Mouse (Mus musculus) adrenal gland, postnatal 4 days (tissue): Measurements from ENCODE around the gene Eid3. TPM values are rescaled to one million over a fixed set of nuclear protein-coding genes. Genes with fewer than 3 reads are reported as not detected.

Source experiments
- DNase-seq, 2 experiments: peaks; one replicate each; pipeline ENCODE4 v3.0.0; 2021 to 2022; ENCODE audit warnings: low spot score in 2 of 2, mixed read lengths in 2 of 2
- total RNA-seq, 2 experiments: library from RNA; stranded (reverse); gene quantifications; 2 replicates each; pipeline ENCODE4 v1.2.3; 2021

The Eid3 gene
- total RNA-seq, 2 experiments from 2014 or later = 4.1 to 5.8 TPM

DNA sequence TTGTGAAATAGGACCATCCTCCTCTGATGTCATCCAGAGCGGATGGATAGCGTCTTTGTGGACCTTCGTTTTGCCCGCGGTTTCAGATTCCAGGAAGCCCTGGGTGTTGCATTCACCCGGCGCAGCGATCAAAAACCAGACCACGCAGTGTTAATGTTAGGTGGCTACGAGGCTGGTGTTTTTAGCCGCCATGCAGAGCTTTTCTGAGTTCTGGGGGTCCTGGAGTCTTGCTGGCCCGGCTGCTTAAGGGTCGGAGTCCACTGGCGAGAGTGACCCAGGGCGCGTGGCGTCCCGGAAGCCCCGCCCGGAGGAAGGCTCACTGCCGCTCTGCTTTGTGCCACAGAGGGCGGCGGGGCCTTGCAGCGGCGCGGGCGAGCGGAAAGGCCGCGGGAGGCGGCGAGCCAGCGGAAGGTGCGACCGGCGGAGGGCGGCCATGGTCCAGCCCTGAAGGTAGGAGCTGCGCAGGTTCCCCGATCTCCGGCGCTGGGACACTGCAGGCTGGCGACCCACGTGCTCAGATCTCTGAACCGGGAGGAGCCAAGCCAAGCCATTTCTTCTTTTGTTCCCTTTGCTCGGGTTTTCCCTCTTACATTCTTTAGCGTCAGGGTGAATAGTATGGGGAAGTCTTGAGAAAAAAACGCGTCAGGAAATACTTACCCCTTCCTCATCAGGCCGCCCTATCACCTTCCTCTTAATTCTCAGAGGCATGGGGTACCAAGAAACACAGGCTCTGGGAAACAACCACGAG, 6.1 kb upstream of the Eid3 start:
- DNase-seq = peak; percentile 36 to 60

DNA sequence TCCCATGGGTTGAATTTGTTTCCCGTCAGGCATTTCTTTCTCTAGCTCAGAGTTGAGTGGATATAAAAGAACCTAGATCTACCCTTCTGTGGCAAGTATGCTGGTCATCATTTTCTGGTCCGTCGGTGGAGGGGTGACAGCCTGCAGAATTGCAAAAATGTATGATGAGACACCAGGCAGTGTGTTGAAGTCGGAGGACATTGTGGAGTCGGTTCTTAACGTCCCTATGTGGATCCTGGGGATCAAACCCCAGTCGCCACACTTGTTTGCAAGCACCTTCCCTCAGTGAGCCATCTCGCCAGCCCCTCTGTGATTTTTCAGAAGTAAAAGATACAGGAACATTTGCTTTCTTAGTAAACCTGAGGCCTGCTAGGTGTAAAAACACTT, 5.5 kb upstream of the Eid3 start:
- no peak for DNase-seq

- DNase-seq = no peak
These were observed 3.2 kb upstream of the Eid3 start for GRCm38 (mm10) chr10:82863106-82863680.

GRCm38 (mm10) chr10:82863827-82864226, 2.6 kb upstream of the Eid3 start:
- no peak for DNase-seq

- no peak for DNase-seq
These were observed 406 bp downstream of the Eid3 start for GRCm38 (mm10) chr10:82866832-82867231.

DNA sequence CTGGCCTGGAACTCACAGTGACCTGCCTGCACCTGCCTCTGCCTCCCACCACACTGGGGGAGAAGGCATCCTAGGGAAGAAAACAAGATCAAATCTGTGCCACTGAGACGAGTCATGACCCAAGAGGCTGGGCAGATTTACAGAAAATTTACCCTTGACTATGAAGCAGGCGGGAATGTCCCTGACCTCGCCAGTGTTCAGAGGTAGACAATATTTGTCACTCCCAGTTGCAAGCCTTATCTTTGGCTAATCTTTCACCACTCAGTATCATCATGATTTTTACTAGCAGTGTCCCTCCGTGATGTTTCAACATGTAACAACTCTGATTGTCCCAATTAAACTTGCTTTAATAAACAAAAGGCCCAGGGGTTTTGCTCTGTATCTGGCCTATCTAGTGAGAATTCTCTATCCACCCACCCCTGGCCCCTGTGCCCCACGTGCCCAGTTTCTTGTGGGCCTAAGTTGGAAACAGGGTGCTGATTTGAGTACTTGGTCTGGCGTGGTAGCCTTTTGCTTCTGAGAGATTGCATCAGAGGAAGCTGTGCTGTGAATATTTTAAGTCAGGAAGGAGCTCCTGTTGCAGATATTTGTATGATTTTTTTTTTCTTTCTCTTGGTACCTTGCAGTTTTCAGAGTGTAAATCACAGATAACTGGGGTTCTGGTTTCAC, 2.1 kb downstream of the Eid3 start:
- no peak for DNase-seq

GRCm38 (mm10) chr10:82875446-82875845, 9.0 kb downstream of the Eid3 start:
- no peak for DNase-seq

GRCm38 (mm10) chr10:82876076-82876796, 9.8 kb downstream of the Eid3 start:
- DNase-seq = no peak

GRCm38 (mm10) chr10:82887354-82887753, 20.9 kb downstream of the Eid3 start:
- no peak for DNase-seq

DNA sequence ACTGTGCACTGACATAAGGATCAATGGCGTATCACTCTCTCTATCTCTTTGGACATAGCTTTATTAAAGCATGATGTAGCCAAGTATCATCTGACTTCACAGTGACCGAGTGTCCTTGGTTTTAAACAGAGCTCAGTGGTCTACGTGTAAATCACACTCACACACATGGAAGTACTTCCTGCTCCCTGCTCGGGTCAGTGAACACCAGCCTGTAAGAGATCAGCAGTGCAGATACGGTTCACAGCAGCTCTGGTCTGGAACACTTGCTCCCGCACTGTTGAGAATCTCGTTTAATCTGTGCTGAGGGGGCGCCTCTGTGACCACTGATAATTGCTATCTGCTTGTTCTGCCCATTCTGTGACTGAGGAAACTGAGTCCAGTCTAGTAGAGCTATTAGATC, 22.1 kb downstream of the Eid3 start:
- no peak for DNase-seq

GRCm38 (mm10) chr10:82889447-82889973, 23.1 kb downstream of the Eid3 start:
- DNase-seq = peak; percentile 22 to 72

- DNase-seq = no peak
These were observed 24.5 kb downstream of the Eid3 start for GRCm38 (mm10) chr10:82890936-82891335.

DNA sequence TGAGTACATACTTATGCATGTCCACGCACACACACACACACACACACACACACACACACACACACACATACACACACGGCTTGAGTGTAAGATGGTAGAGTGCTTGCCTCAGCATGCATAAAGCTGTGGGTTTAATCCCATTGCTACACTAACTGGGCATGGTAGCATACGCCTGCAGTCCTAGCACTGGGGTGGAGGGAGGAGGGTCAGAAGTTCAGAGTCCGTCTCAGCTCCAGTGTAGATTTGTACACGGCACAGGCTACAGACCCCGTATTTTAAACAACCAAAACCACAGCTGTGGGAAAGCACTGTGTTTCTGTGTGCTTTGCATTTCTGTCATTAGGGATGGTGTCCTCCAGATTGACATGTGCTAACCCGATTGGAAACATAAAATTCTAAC, 25.0 kb downstream of the Eid3 start:
- no peak for DNase-seq

- no peak for DNase-seq
These were observed 26.1 kb downstream of the Eid3 start for GRCm38 (mm10) chr10:82892442-82893055.

GRCm38 (mm10) chr10:82893872-82894650, 27.6 kb downstream of the Eid3 start:
- no peak for DNase-seq

GRCm38 (mm10) chr10:82897936-82898335, 31.5 kb downstream of the Eid3 start:
- no peak for DNase-seq

DNA sequence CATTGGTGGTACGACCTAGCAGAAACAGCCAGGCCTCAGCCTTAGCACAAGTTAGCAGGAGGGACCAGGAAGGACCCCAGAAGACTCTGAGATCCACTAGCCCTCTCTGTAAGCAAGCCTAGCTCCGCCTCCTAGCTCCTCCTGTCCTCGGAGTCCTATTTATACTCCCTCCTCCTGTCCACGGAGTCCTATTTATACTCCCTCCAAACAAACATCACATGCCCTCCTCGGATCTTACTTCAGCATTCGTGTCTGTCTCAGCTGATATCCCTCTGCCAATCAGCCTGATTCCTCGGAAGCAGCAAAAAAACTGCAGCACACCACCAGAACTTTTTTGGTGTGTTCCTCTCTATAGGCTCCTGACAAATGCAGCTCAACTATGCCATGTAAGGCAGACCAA, 32.5 kb downstream of the Eid3 start:
- DNase-seq = no peak

GRCm38 (mm10) chr10:82899810-82900421, 33.5 kb downstream of the Eid3 start:
- no peak for DNase-seq

DNA sequence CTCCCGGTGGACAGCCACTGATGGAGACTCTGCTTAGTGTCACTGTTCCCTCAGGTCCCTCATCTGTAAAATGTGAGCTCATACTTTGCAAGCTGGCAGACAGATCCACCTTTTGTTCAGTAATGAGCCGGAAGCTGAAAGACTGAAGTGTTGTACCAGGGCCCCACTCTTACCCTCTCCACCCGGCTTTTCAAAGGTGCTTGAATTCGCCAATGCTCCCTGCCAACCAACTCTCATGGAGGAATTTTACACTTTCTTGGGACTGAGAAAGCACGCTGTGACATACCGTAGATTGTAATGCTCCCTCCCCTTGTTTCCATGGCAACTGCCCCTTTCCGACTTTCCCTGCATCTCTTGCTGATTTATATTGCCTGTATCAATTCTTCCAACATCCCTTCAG, 34.1 kb downstream of the Eid3 start:
- no peak for DNase-seq

DNA sequence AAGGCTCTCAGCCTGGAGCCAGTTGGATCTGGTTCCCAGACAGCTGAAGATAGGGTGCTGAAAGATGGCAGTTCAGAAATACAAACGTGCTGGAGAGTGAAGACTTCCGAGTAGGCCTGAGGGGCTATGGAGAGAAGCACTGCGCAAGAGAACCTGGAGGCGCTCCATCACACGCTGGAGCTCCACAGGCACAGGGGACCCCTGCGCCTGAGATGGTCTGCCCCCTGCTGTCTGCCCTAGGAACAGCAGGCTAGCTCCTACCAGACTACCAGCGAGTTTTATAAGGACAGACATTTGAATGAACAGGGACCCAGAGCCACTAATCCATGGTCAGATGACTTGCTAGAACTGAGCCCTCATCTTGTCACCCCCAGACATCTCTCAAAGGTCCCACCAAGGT, 35.0 kb downstream of the Eid3 start:
- peak; percentile 72 to 77 for DNase-seq
